Mouse (Mus musculus): ENCODE measurements at regions not wholly inside any gene's neighbourhood (a gene's known extent, or its start where the extent isn't known, plus 50 kb on each side); places are given as distances from the start of the nearest gene placed in this dataset.
A peak's percentile ranks its signal among the peaks of the same experiment; 100 is the strongest.

DNA sequence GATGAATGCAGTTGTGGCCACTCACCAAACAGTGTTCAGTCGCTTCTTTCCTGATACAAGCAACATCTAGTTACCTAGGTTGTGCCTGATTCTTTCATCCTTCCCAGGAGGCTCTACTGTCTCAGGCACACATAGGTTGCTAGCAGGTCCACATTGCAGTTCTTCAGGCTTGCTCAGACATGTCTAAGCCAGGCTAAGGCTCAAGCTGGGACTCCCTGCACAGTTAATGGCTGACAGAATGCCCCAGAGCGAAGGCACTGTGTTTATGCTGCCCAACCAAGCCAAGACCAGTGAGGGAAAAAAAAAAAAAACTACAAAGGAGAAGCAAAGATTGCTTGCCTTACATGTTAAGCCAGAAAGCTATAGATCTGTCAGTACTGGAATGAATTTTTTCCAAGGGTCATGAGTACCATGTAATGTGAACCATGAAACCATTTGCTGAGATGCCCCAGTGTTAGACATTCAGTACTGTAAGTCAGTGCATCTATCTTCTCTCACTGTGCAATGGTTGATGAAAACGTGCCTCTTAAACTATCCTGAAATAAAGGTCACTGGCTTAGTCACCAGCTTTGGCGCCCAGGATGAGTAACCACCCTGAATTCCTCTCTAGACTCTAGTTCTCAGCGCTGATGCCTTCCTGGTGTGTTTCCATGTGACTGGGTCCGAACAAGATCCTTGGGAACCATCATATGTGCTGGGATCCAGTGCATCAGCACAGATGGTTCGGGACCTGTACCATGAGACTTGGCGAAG is 152.8 kb upstream of the Zfp703 start:
- DNase-seq, result no peak

DNA sequence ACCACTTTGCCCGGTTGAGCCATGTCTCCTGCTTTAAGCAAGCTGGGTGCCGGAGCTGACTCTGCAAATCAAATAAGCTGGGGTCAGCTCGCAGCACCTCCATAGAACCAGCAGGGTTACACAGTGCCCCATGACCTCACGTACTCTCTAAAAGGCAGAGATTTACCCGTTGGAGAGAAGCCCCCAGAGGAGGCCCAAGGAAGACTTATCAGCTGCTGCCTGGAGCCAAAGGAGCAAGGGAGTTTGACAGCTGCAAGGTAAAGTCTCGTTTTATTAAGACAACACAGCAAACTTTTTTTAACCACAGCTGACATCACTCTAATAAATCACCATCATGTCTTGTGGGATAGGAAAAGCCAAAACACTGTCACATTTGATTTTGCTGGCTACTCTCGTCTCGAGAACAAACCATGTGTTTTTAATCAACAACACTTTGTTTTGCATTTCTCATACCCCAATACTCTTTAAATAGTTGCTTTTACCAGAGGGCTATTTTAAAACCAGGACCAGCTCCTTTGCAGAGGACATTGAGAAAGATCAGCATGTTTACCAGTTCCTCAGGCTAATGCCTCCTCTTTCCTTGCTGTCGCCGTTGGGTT is 148.7 kb upstream of the Zfp703 start:
- no peak for DNase-seq

DNA sequence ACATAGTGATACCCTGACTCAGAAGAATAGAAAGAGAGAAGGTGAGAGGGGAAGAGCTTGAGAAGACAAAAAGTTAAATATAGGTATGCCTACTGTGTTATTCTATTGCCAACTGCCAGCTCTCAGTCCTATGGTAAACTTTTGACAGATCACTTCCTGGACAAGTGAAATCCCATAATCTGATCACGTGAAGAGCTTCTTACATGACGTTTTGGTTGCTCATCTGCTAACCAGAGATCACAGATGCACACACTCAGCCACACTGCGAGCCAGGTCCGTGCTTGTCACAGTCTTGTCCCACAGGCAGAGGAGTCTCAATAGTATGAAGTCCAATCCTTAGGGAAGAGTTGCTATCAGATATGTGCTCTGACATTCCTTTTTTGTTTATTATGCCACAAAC is 147.8 kb upstream of the Zfp703 start:
- DNase-seq, result no peak

DNA sequence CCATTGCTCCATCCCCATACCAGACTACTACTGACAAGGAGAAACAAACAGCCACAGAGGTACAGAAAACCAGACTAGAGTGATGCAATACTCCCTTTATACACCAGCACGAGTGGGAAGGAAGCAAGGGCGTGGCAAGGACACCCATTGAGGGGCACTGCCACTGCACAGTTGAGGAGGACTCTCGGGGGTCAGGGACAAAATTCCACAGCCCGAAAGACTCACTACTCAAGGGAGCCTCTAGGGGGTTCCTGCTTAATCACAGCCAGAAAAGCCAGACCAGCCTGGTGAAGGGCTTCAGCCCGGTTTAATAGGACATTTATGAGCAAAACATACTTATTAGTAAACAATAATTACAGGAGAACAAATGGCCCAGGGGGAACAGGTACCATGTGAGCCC is 146.0 kb upstream of the Zfp703 start:
- no peak for DNase-seq

DNA sequence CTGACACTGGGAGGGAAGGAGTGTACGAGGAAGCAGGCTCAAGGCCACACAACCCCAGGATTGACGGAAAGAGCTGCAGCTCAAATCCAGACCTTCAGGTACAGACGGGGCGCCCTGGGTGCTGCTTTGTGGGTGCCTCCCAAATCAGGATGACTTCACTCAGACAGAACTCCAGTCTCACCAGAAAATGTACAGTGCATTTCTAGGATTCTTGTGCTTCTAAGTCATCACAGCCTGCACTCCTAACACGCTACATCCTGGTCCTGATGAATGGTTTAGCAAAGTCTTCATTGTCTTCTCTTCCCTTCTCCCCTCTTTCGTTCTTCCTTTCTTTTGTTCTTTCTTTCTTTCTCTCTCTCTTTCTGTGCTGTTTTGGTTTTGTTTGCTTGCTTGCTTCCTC is 145.3 kb upstream of the Zfp703 start:
- no peak for DNase-seq

DNA sequence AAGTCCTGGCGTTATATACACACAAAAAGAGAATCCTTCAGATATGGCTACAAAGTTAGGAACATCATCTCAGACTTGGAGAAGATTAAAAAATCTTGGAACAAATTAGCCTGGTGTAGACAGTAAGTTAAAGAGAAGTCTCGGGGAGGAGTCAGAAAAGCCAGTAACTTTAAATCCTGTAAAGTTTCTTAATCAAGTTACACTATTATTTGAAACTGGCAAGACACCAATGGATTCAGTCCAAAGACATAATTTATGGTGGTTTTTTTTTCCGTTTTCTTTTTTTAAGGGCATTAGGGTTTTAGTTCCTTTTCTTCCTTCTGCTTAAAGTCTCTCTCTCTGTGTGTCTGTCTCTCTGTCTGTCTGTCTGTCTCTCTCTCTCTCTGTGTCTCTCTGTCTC is 144.6 kb upstream of the Zfp703 start:
- DNase-seq, result no peak

DNA sequence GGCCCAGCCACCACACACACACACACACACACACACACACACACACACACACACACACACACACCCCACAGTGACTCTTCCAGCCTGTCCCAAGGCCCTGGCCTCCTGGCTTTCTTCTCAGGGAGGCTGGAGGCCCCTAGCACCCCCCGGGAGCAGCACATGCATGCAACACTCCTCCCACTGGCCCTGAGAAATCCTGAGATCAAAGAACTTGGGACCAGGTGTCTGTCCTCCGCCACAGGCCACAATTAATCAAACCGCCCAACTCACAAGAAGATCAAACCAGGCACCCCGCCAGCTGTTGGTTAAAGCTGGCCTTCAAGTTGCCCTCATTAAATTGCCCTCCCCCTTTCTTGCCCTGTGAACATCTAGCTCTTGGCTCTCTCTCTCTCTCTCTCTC is 143.8 kb upstream of the Zfp703 start:
- peak; percentile 11 for DNase-seq

DNA sequence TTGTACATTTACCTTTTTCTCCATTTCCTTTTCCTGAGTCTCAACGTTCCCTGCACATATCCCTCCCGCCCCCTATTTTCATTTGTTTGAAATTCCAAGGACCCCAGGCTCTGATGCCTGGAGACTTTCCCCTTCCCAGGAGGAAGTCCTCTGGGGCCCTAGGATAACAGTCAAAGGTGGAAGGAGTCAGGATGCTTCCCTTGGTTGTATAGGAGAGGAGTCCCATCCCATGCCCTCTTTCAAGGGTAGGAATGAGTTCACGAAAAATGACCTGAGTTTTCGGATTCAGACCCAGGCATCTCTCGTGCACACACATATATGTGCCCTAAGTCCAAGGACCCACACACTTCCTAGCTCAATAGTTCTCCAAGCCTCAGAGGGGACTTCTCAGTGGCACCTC is 143.3 kb upstream of the Zfp703 start:
- DNase-seq, result no peak

DNA sequence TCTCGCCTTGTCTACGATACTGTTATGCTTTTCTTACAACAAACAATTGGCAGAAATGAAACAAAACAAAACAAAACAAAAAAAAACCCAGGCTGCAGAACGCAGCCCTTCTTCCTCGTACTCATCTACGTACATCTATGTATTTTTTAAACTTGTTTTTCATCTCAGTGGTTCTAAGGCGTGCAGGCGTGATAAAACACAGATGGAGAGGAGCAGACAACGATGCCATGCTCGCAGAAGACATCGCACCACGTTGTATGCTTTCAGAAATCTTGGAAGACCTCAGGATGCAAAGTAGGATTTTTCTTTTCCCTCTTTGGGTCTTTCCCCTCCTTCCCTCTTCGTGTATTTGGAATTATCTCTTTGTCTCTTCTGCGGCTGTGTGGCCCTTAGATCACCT is 142.5 kb upstream of the Zfp703 start:
- DNase-seq, result no peak

DNA sequence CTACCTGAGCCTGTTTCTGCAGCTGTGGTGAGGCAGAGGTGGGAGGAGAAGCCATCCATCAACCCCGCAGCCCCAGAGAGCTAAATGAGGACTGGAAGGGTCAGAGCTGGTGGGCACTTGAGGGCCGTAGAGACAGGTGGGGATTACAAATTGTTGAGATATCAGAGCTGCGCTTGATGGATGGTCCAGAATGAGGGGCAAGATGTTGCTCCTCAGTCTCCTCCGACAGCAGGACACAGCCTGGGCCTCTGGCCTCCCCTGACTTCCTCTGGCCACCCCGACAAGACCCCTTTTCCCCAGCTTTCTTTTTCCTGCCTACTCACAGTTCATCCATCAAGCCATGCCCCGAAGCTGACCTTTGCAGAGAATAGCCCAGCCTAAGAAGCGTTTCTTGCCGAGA is 142.0 kb upstream of the Zfp703 start:
- no peak for DNase-seq

DNA sequence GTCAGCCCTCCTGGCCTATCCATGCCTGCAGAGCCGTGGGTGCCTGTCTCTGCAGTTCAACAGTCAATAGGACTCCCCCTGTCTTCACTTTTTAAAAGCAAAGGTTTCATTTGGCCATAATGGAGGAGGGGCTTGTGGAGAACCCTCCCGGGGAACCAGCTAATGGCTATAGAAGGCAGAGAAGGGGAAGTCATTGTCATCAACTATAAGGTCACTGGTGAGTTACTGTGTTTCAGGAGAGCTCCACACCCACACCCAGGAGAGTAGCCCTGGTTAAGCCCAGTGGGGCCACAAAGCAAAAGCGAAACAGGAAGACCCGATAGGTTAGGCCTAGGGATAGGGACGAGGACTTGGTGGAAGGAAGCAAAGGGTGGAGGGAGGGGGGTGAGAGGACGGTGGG is 141.5 kb upstream of the Zfp703 start:
- DNase-seq, result no peak

DNA sequence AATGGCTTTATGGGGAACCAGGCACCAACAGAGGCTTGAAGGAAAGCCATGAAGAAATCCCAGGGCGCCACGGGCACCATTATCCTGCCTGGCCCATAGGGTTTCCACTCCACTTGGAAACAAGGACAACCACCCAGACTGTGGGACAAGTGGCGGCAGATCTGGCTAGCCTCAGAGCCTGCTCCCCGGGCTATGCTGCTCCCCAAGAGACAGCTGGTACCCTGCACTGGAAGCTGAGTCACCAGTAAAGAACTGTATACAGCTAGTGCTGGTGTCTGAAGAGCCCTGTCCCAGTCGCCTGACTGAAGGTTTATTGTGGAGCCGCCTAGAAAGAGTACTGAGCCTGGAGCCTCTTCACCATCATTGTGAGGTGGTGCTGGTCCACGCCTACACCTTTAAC is 140.6 kb upstream of the Zfp703 start:
- no peak for DNase-seq

DNA sequence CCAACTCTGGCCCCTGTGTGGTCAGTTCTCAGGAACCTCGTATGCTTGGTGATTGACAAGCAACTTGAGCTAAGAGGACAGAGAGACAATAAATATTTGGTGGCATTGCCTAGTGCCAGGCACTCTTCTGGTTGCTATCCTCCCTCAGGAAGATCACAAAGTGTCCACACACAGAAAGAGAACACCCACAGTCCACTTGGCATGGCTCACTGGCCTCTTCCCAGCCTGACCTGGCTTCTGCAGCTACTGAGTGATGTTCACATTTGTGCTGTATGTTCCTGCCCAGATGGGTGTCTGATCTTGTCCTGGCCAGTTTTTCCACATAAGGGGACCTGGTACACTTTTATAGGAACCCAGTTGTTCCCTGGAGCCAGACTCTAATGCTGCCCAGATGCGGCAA is 136.8 kb upstream of the Zfp703 start:
- DNase-seq, result no peak

DNA sequence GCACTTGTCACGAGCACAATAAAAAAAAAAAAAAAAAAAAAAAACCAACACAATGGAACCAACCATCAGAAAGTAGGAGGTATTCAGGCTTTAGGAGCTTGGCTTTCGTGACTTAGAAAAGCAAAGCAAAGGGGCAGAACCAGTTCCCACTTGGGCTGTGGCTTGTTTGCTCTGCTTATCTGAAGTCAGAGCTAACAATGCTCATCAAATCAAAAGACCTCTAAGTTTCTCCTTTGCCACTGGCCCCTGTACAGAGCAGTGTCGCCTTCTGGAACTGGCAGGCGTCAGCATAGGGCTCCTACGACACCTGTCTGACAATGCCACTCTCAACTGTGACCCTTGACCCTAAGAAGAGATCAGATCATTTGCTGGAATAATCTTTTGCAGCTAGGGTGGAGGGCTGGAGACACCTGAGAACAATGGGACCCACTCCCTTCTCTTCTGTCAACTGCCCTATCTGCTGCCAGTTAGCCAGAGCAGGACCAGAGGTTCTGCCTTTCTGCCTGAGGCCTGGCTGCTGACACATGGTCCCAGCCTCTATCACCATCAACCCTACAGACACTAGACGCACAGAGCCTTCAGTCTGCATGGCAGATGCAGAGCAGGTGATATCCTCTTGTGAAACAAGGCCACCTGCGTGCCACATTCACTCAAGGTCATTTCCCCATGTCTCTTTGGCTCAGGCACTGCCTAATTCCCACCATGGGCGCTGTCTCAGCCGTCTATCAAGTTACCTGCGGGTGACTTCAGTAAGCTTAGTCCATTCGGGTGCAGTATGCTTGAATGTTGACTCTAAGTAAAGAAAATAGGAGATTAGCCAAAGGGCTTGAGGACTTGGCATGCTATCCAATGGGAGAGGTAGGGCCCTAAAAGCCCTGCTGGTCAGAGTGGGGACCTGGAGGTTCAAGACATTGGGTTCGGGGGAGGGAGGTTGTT is 136.1 kb upstream of the Zfp703 start:
- DNase-seq, result no peak

DNA sequence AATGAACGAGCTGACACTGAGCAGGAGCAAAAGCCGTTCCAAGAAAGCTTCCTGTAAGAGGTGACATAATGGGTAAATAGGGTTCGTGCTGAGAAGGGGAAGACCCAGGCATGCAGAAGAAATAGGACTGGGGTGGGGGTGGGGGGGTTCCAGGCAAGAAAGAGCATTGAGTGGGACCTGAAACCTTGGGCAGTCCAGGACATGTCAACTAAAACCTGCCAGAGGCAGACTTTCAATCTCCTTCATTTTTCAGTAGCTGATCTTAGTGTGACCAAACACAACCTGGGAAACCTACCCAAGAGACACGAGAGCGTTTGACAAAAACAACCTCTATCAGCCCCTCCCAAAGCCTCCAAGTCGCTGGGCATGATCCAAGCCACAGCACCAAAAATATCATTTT is 133.4 kb upstream of the Zfp703 start:
- DNase-seq, result no peak

DNA sequence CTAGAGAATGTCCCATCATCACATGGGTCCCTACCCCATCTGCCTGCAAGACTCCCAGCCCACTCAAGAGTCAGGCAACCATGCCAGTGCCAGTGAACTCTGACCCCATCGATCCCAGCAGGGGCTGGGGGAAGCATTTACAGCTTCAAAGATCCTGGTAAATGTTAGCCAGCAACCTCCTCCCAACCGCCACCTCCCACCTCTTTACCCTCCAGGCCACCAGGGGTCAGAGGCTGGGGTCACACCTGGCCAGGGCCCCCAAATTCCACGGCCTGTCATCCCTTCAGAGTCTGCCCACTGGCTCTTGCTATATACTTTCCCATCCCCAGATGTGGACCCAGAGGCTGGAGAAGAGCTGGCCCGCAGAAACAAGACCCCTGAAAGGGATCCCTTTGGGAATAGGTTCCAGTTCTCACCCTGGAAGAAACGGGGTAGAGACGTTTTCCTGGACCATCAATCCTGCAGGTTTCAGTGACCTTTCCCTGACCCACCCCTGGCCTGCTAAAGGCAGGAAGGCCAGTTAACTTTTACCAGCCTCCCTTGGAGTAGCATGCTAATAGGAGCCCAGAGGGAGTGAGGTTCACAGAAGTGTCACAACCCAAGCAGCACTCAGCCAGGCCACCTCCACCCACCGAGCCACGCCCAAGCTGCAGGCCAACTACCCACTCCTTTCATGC is 132.9 kb upstream of the Zfp703 start:
- DNase-seq, result no peak

DNA sequence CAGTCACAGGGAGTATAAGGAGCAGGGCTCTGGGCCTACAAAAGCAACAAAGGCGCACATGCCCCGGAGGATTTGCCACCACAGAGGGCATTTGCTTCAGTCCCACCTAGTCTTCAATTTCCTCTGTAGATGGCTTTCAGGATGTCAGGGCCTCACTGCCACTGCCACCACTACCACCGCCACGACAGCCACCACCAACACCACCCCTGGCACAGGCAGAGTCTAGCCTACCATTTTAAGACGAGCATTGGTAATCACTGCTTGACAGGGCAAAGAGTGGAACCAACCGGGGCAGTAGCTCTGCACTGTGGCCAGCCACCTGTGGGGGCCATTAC is 132.3 kb upstream of the Zfp703 start:
- no peak for DNase-seq

DNA sequence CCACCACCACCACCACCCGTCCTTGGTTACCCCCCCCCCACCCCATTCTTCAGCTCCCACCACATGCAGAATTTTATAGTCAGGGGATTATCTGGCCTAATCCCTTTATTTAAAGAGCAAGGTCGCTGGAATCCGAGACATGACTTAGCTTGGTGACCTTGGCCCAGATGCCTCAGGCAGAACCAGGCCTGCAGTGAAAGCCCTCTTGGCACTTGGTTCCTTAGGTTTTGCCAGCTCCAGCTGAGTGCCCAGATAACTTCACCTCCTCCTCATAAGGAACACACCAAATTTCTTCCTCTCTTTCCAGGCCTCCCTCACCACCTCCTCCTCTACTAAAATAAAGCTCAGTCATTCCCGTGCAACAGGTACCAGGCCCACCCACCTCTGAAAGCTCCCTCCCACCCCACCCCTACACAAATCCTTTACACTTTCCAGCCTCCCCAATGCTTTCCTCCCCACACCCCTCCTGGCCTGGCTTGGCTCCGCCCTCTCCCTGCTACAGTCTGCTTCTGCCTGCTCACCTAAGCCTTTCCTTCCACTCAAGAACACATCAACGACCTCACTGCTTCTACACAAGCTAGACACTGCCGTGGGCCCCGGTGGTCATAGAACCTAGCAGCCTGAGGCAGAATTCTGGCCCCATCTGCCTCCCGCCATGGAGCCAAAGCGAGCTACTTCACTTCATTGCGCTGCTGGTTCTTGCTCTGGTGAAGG is 131.5 kb upstream of the Zfp703 start:
- no peak for DNase-seq

DNA sequence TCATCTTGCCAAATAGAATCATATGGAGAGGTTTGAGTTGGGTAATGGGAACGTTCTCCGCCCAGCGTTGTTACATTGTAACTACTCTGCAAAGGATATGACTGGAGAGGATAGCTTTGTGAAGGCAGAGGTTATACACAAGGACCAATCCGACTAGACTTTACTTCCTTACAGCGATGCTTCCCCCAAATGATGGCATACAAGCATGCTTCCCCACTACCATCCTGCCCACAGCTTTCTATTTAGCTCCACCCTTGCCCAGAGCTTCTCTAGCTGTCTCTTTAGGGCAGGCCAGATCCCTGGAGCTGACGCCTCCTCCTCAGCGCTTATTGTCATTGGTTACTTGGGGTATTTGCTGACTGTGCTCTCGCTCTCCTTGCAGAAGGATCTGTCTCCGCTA is 130.1 kb upstream of the Zfp703 start:
- no peak for DNase-seq

DNA sequence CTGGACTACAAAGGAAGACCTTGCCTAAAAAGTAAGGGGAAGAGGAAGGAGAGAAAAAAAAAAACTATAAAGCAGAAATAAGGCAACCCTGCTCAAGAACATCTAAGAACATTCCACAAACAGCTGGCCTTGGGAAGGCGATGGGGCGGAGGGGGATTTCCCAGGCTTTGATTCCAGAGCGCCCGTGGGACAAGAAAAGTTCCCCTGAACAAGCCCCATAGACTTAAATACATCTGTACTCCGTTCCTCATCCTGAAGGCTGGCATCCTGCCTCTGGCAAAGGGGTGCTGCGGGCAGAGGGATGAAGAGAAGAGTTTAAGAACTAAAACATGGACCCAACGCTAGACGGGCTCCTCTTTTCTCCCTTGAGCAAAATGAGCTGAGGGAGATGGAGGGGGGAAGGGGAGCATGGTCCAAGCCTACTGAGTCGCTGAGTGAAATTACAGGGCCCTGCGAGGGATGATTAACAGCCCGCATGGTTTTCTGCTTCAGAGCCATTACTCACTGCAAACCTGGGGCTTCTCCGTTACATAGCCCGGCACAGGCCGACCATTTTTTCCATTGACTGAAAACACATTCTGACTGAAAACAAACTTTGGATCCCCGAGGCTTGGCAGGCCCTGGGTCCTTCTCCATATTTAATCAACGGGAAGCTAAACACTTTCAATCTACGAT is 128.9 kb upstream of the Zfp703 start:
- DNase-seq, result peak; percentile 11

DNA sequence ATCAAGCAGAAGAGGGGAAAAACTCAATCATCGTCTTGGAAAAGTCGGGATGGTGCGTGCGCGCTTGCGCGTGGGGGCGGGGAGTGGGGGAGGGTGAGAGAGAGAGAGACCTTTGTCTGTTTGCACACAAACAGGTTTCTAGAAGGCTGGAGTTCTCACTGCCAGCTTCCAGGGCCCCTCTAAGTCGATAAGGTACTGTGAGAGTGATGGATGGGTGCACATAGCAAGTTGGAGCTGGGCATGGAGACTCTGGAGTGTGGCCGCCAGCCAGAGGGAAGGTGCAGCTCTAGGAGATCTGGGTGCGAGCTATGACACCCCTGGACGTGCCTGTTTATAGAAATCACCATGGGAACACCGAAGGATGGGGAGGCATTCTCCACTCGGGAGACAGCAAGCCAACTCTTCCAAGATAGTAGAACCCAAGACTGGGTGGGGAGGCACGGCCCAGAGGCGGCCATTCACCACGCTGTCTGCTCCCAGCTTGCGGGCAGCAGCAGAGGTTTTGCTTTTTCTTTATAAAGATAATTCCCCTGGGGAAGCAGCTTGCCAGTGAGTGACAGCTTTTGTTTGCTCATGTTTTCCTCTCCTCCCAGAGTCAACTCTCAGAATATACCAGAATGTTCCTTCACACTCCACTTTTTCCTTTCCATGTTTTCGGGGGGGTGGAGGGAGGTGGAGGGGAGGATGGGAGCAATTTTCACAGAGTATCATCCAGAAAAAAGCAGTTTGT is 128.0 kb upstream of the Zfp703 start:
- no peak for DNase-seq
